Mouse (Mus musculus): Measurements from ENCODE around the gene B3galnt1. TPM values are rescaled to one million over a fixed set of nuclear protein-coding genes. Genes with fewer than 3 reads are reported as not detected.

The B3galnt1 gene
- not detected for polyA plus RNA-seq (2017; shearing (Covaris generic))

DNA sequence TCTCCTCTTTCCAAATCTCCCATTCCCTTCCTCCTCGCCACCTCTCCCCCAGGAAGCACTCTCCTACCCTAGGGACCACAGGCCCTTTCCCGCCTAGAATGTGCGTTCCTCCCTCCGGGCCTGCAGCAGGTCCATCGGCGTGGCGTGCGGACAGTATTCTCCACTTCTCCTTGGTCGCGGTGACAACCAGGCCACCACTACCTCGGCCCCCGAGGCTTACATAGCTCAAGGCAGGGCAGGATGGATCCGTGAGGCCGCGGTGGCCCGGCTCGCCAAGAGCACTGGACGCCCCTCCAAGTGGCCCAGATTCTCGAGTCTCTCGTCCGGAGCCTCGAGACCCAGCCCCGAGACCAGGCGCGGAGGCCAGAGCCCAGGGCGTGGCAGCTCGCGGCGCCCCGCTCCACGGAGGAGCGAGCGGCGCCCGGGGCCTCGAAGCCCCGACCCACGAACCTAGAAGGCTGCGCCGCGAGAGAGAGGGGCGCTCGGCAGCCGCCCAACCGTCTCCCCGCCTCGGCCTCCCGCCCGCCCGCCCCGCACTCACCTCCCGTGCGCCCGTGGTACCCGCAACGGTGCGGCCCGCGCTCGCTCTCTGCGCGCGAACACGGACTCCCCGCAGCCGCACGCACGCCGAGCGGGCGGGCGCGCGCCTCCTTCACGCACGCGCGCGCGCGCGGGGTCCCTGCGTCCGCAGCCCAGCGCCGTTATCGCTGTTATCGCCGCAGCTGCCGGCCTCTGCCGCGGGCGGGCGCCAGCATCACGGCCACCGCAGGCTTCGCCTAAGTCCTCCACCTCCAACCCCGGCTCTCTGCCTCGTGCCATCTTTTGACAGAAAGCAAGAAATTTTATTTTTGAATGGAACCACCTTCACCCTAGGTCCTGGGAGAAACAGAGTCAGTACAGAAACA, at the start of gene B3galnt1:
B3galnt1 (minus strand) TSS at position 700 of the 905 bp plus-strand sequence.

Other genes with a start within 250 kb of the B3galnt1 start
- gene Nmd3, start 123.0 kb upstream of the B3galnt1 start, polyA plus RNA-seq (2017; shearing (Covaris generic)), result 162 TPM